Mouse (Mus musculus) neural tube, embryonic 11.5 days (tissue): ENCODE results near the gene Vdac2. TPM values are rescaled to one million over a fixed set of nuclear protein-coding genes. Genes with fewer than 3 reads are reported as not detected.
A peak's percentile ranks its signal among the peaks of the same experiment; 100 is the strongest.

Source experiments
- ATAC-seq: fragments of 200-750 bp; cut with Nextera tagmentation; 2 replicates; pipeline ENCODE4 v1.8.0; 2017; ENCODE audit warnings: moderate number of reproducible peaks, mild to moderate bottlenecking, moderate TSS enrichment, moderate library complexity; ENCODE audit not compliant: insufficient read depth, low FRiP score, low TSS enrichment
- DNase-seq: peaks from one replicate; pipeline ENCODE4 v3.0.0-alpha.2; 2015; ENCODE audit warnings: low spot score
- H3K27ac ChIP-seq: fragments of 300-500 bp; sonication (generic); 2 replicates; pipeline ENCODE4 v1.5.1; 2014; ENCODE audit warnings: low read depth, mild to moderate bottlenecking, low read length
- H3K27me3 ChIP-seq: fragments of 300-500 bp; sonication (generic); 2 replicates; pipeline ENCODE4 v1.6.1; 2014; ENCODE audit warnings: mild to moderate bottlenecking, low read length, mixed read lengths; ENCODE audit not compliant: control insufficient read depth, insufficient read depth
- H3K36me3 ChIP-seq: fragments of 300-500 bp; sonication (generic); 2 replicates; pipeline ENCODE4 v1.6.1; 2014; ENCODE audit warnings: mild to moderate bottlenecking, low read length, moderate library complexity, mixed read lengths; ENCODE audit not compliant: control insufficient read depth, insufficient read depth
- H3K4me1 ChIP-seq: fragments of 300-500 bp; sonication (generic); 2 replicates; pipeline ENCODE4 v1.6.1; 2014; ENCODE audit warnings: low read length, mixed read lengths; ENCODE audit not compliant: control insufficient read depth, insufficient read depth
- H3K4me2 ChIP-seq: fragments of 300-500 bp; sonication (generic); 2 replicates; pipeline ENCODE4 v1.6.1; 2014; ENCODE audit warnings: low read depth, mild to moderate bottlenecking, moderate library complexity
- H3K4me3 ChIP-seq: fragments of 300-500 bp; sonication (generic); 2 replicates; pipeline ENCODE4 v1.5.1; 2014; ENCODE audit warnings: low read depth, low read length
- H3K9ac ChIP-seq: fragments of 300-500 bp; sonication (generic); 2 replicates; pipeline ENCODE4 v1.6.1; 2014; ENCODE audit warnings: mild to moderate bottlenecking, low read length
- H3K9me3 ChIP-seq: fragments of 300-500 bp; sonication (generic); 2 replicates; pipeline ENCODE4 v1.6.1; 2016; ENCODE audit warnings: low read length; ENCODE audit not compliant: control insufficient read depth
- WGBS: fragments of 180-500 bp; shearing (Covaris S2); extraction: QIAGEN DNeasy Blood & Tissue Kit; methylation state at CpG from one replicate; pipeline ENCODE4 v1.1.7; 2014; 5-methylcytosine and 5-hydroxymethylcytosine counted together
- polyA plus RNA-seq: library from polyadenylated mRNA; unstranded; fragments of >200 nt; fragmentation: Nextera tagmentation; extraction: Ambion mirVana; gene quantifications from 2 replicates; pipeline ENCODE4 v1.2.1, GENCODE M21; 2014

Vdac2 gene
- polyA plus RNA-seq, 1 experiment from 2014 or later, result 297 TPM

DNA sequence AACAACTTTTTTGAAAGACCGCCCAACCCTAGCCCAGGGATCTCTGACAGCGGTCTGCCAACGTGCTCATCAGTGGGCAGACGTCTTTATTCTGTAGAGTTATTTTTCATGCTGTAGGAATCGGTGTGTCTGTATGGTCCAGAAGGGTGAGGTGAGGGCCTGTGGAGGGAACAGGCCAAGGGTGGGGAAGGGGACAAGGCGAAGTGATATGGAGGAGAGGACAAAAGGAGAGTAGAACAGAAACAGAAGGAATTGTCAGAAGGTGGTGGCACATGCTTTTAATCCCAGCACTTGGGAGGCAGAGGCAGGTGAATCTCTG is 67.3 kb downstream of the Vdac2 start:
- Histone ChIP-seq H3K27ac (peak overlapping the region; percentile 49; the same call in 1 of the 2 replicates), H3K4me2 (peak overlapping the region; percentile 27; the same call in 1 of the 2 replicates), H3K4me1 (peaks cover 12% of the 10 kb centered on the region), H3K4me3 (no peak overlapping the region), H3K36me3 (no peaks in the 10 kb centered on the region), H3K9me3 (no peaks in the 10 kb centered on the region), H3K27me3 (no peaks in the 10 kb centered on the region), H3K9ac (no peak overlapping the region)
- DNase-seq, result no peak
- 20% methylated on average over 6 of the region's 6 CpGs for WGBS
- no peak; the same call in 1 of the 2 replicates for ATAC-seq

Other genes starting within 250 kb of the Vdac2 start
- gene Dupd1, start 110.7 kb upstream of the Vdac2 start, polyA plus RNA-seq, result 0.34 TPM in 1 of 2 replicates, not detected in the other
- gene Samd8, start 74.7 kb upstream of the Vdac2 start, polyA plus RNA-seq, result 12.0 and 12.9 TPM in 2 replicates
- gene Dusp13, start 74.1 kb upstream of the Vdac2 start, polyA plus RNA-seq, result not detected in 2 replicates
- gene Comtd1, start 23.7 kb downstream of the Vdac2 start, polyA plus RNA-seq, result 14.0 and 16.0 TPM in 2 replicates
- gene Zfp503, start 164.4 kb downstream of the Vdac2 start, polyA plus RNA-seq, result 13.3 and 17.1 TPM in 2 replicates
- 0.66 TPM in 1 of 2 replicates, not detected in the other for gene Lrmda, start 194.5 kb downstream of the Vdac2 start, polyA plus RNA-seq